Mouse (Mus musculus) spleen, adult 2 months (tissue): ENCODE results near the gene Timm10. TPM values are rescaled to one million over a fixed set of nuclear protein-coding genes. Genes with fewer than 3 reads are reported as not detected.

Experiments
- DNase-seq, 2 experiments: peaks; one replicate each; pipeline versions ENCODE4 v3.0.0 to v3.0.0-alpha.2; 2012 to 2021; ENCODE audit warnings: low spot score in 2 of 2, low read depth in 1 of 2
- H3K27ac ChIP-seq: fragments of 200-500 bp; 2 replicates; pipeline ENCODE4 v1.5.1; 2012; ENCODE audit warnings: low read length, inconsistent platforms; ENCODE audit not compliant: insufficient read depth
- H3K27me3 ChIP-seq: fragments of 200-500 bp; 2 replicates; pipeline ENCODE4 v1.6.1; 2012; ENCODE audit warnings: mild to moderate bottlenecking, moderate library complexity, low read length, inconsistent platforms; ENCODE audit not compliant: control insufficient read depth, insufficient read depth
- H3K36me3 ChIP-seq: fragments of 200-500 bp; 2 replicates; pipeline ENCODE4 v1.6.1; 2012; ENCODE audit warnings: mild to moderate bottlenecking, low read length, inconsistent platforms; ENCODE audit not compliant: control insufficient read depth, insufficient read depth
- H3K4me1 ChIP-seq: fragments of 200-500 bp; 2 replicates; pipeline ENCODE4 v1.6.1; 2011; ENCODE audit warnings: inconsistent platforms; ENCODE audit not compliant: control insufficient read depth, insufficient read depth, insufficient read length
- H3K4me3 ChIP-seq: fragments of 200-500 bp; 2 replicates; pipeline ENCODE4 v1.5.1; 2011; ENCODE audit warnings: mild to moderate bottlenecking, inconsistent platforms; ENCODE audit not compliant: insufficient read depth, insufficient read length; ENCODE audit errors: extremely low read depth
- CTCF ChIP-seq: fragments of 200-500 bp; IDR thresholded peaks from 2 replicates; pipeline ENCODE4 v1.5.1; 2011; ENCODE audit warnings: mild to moderate bottlenecking, inconsistent platforms; ENCODE audit not compliant: insufficient read depth, insufficient read length, insufficient replicate concordance; ENCODE audit errors: extremely low read depth
- POLR2A ChIP-seq: fragments of 200-500 bp; IDR thresholded peaks from 2 replicates; pipeline ENCODE4 v1.6.1; 2011; ENCODE audit warnings: low read depth, low read length, inconsistent platforms
- WGBS: fragments of 180-500 bp; shearing (Covaris S2); methylation state at CpG from one replicate; pipeline ENCODE4 v1.1.7; 2018; 5-methylcytosine and 5-hydroxymethylcytosine counted together
- polyA plus RNA-seq: library from polyadenylated mRNA; depleted of rRNA; stranded (reverse); fragments of >200 nt; gene quantifications from 2 replicates; pipeline ENCODE4 v1.2.3, GENCODE M21; 2012

Gene Timm10
- polyA plus RNA-seq, 1 experiment, result 19.0 TPM

GRCm38 (mm10) chr2:84811880-84812279 lies 14.9 kb upstream of the Timm10 start:
- no peak overlapping the region for H3K4me3 ChIP-seq
- DNase-seq, result no peak
- no peaks in the 10 kb centered on the region for H3K27me3 ChIP-seq
- TF ChIP-seq POLR2A, result no peak
- TF ChIP-seq CTCF, result no peak
- WGBS, result 75% methylated on average over 7 of the region's 7 CpGs
- H3K4me1 ChIP-seq, result no peaks in the 10 kb centered on the region; the same call in 1 of the 2 replicates
- peak overlapping the region; percentile 33; the same call in 1 of the 2 replicates for H3K27ac ChIP-seq
- no peaks in the 10 kb centered on the region for H3K36me3 ChIP-seq

GRCm38 (mm10) chr2:84812676-84813075 lies 14.1 kb upstream of the Timm10 start:
- TF ChIP-seq CTCF (no peak), POLR2A (no peak)
- Histone ChIP-seq H3K4me3 (no peak overlapping the region), H3K27me3 (no peaks in the 10 kb centered on the region), H3K4me1 (no peaks in the 10 kb centered on the region; the same call in 1 of the 2 replicates), H3K27ac (no peak overlapping the region), H3K36me3 (no peaks in the 10 kb centered on the region)
- no peak for DNase-seq
- 94% methylated on average over 6 of the region's 6 CpGs for WGBS

- H3K36me3 ChIP-seq, result no peaks in the 10 kb centered on the region
- H3K4me3 ChIP-seq, result no peak overlapping the region
- TF ChIP-seq CTCF (no peak), POLR2A (no peak)
- WGBS, result 39% methylated on average over 3 of the region's 3 CpGs
- no peaks in the 10 kb centered on the region for H3K4me1 ChIP-seq
- no peak overlapping the region for H3K27ac ChIP-seq
- H3K27me3 ChIP-seq, result no peaks in the 10 kb centered on the region; the same call in 1 of the 2 replicates
- DNase-seq, result no peak
Observed at GRCm38 (mm10) chr2:84819861-84820260, 6.9 kb upstream of the Timm10 start.

GRCm38 (mm10) chr2:84822552-84822951 lies 4.2 kb upstream of the Timm10 start, which contains the start of gene Smtnl1:
Smtnl1 (minus strand) TSS chr2:84822652.
- H3K36me3 ChIP-seq, result no peaks in the 10 kb centered on the region
- H3K27me3 ChIP-seq, result no peaks in the 10 kb centered on the region; the same call in 1 of the 2 replicates
- H3K4me1 ChIP-seq, result peaks cover 4% of the 10 kb centered on the region; the same call in 1 of the 2 replicates
- H3K27ac ChIP-seq, result no peak within 1 kb of the TSS
- DNase-seq, result no peak
- 58% methylated on average over 13 of the region's 13 CpGs for WGBS
- H3K4me3 ChIP-seq, result no peak within 1 kb of the TSS
- TF ChIP-seq CTCF (no peak), POLR2A (no peak)

DNA sequence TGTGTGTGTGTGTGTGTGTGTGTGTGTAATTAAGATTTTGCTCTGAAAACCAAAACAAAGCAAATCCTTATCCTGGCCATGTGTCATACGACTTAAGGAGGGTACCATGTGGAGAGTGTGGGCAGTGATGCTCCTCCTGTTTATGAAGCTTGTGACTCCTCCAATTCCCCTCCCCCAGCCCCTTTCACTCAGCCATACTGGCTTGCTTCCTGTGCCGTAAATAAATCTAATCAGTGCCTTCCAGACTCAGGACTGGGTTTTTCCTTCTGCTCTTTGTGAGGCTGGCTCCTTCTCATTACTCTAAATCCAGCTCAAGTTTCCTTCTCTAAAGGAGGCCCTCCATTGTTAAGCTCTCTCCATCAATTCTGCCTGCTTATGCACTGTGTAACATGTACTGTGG lies 3.6 kb upstream of the Timm10 start:
- no peaks in the 10 kb centered on the region; the same call in 1 of the 2 replicates for H3K27me3 ChIP-seq

GRCm38 (mm10) chr2:84827283-84827920 lies 605 bp downstream of the Timm10 start:
- 2% methylated on average over 29 of the region's 29 CpGs for WGBS
- Histone ChIP-seq H3K4me3 (peak overlapping the region; percentile 96), H3K27ac (no peak overlapping the region; the same call in 1 of the 2 replicates), H3K4me1 (peaks cover 5% of the 10 kb centered on the region; the same call in 1 of the 2 replicates), H3K36me3 (no peaks in the 10 kb centered on the region; the same call in 1 of the 2 replicates), H3K27me3 (no peaks in the 10 kb centered on the region; the same call in 1 of the 2 replicates)
- no peak for TF ChIP-seq CTCF
- TF ChIP-seq POLR2A, result no peak
- no peak for DNase-seq

More for the DNA sequence above, 3.6 kb upstream of the Timm10 start:
- no peak for DNase-seq
- Histone ChIP-seq H3K4me1 (peaks cover 5% of the 10 kb centered on the region; the same call in 1 of the 2 replicates), H3K4me3 (no peak overlapping the region), H3K27ac (no peak overlapping the region), H3K36me3 (no peaks in the 10 kb centered on the region)
- TF ChIP-seq POLR2A (no peak), CTCF (no peak)
- WGBS, result 19% methylated on average over 2 of the region's 2 CpGs
